ENCODE assay signal across 25 mouse cellular contexts in genomic region chr17:78503463-78503862, GRCm38 (mm10). TPM values are rescaled to one million over a fixed set of nuclear protein-coding genes. Genes with fewer than 3 reads are reported as not detected.
"Had no signal": no experiment of that assay in that cellular context is flagged by ENCODE, and none has a peak within 500 bp of the region (broad histone marks: within the 10 kb centered on the region; RNA-seq: fewer than 3 reads in every experiment).

No protein-coding gene starts in this region.

- H3K36me3 ChIP-seq: heart, embryonic 13.5 days; heart, embryonic 15.5 days; hindbrain, embryonic 13.5 days; hindbrain, embryonic 15.5 days; intestine, embryonic 15.5 days; limb, embryonic 10.5 days; limb, embryonic 12.5 days; liver, embryonic 13.5 days; liver, embryonic 15.5 days had no signal

- H3K4me2 ChIP-seq: heart, embryonic 11.5 days; heart, embryonic 13.5 days; heart, embryonic 15.5 days; hindbrain, embryonic 13.5 days; hindbrain, embryonic 15.5 days; intestine, embryonic 15.5 days; limb, embryonic 12.5 days; liver, embryonic 13.5 days; liver, embryonic 15.5 days had no signal

- H3K9ac ChIP-seq: heart, embryonic 13.5 days; heart, embryonic 15.5 days; hindbrain, embryonic 13.5 days; hindbrain, embryonic 15.5 days; intestine, embryonic 15.5 days; limb, embryonic 12.5 days; liver, embryonic 13.5 days; liver, embryonic 15.5 days had no signal

- H3K4me1 ChIP-seq: heart, embryonic 15.5 days; intestine, embryonic 15.5 days; limb, embryonic 10.5 days; limb, embryonic 12.5 days; liver, embryonic 13.5 days; liver, embryonic 15.5 days had no signal

- ATAC-seq: inflammation-experienced regulatory T-cells, adult 6 months; intestine, embryonic 15.5 days; intestine, postnatal 0 days had no signal

- H3K9me3 ChIP-seq: heart, embryonic 13.5 days; heart, embryonic 15.5 days; hindbrain, embryonic 13.5 days; hindbrain, embryonic 15.5 days; intestine, embryonic 15.5 days; limb, embryonic 10.5 days; limb, embryonic 12.5 days; liver, embryonic 13.5 days; liver, embryonic 15.5 days had no signal

- H3K27ac ChIP-seq: gastrocnemius, adult 2 months; heart, adult 2 months; heart, embryonic 13.5 days; heart, embryonic 15.5 days; hindbrain, embryonic 13.5 days; hindbrain, embryonic 15.5 days; intestine, embryonic 15.5 days; layer of hippocampus, adult 2 months; left cerebral cortex, adult 2 months; limb, embryonic 10.5 days; limb, embryonic 12.5 days; liver, embryonic 13.5 days; liver, embryonic 15.5 days had no signal

- DNase-seq: gastrocnemius, adult 2 months; gastrocnemius, postnatal 10 days; gastrocnemius, postnatal 25 days; heart, adult 2 months; heart, postnatal 4 days; kidney, adult 18-20 months; kidney, adult 8-10 months; kidney, postnatal 10 days; kidney, postnatal 25 days; kidney, postnatal 4 days; liver, embryonic 13.5 days had no signal

- H3K27me3 ChIP-seq: heart, embryonic 13.5 days; heart, embryonic 15.5 days; hindbrain, embryonic 13.5 days; hindbrain, embryonic 15.5 days; intestine, embryonic 15.5 days; liver, embryonic 13.5 days; liver, embryonic 15.5 days had no signal

- H3K4me3 ChIP-seq: gastrocnemius, adult 2 months; heart, adult 2 months; heart, embryonic 13.5 days; heart, embryonic 15.5 days; hindbrain, embryonic 13.5 days; hindbrain, embryonic 15.5 days; intestine, embryonic 15.5 days; layer of hippocampus, adult 2 months; left cerebral cortex, adult 2 months; limb, embryonic 10.5 days; limb, embryonic 12.5 days; liver, embryonic 13.5 days; liver, embryonic 15.5 days had no signal

RNA-seq across cellular contexts. Expression of gene Vit, which starts 4.4 kb away (rescaled TPM):
- polyA plus RNA-seq: heart, embryonic 11.5 days; heart, embryonic 13.5 days; limb, embryonic 10.5 days; liver, adult 2 months had no signal
